Mouse (Mus musculus) liver, embryonic 12.5 days (tissue): Measurements from ENCODE around the gene Gjb3. TPM values are rescaled to one million over a fixed set of nuclear protein-coding genes. Genes with fewer than 3 reads are reported as not detected.
A peak's percentile ranks its signal among the peaks of the same experiment; 100 is the strongest.

Source experiments
- ATAC-seq: fragments of 200-750 bp; cut with Nextera tagmentation; 2 replicates; pipeline ENCODE4 v1.8.0; 2017; ENCODE audit warnings: moderate number of reproducible peaks, mild to moderate bottlenecking, moderate library complexity
- H3K27ac ChIP-seq: fragments of 300-500 bp; sonication (generic); 2 replicates; pipeline ENCODE4 v1.5.1; 2016; ENCODE audit warnings: mild to moderate bottlenecking
- H3K27me3 ChIP-seq: fragments of 300-500 bp; sonication (generic); replicated peaks from 2 replicates; pipeline ENCODE4 v1.6.1; 2016; ENCODE audit warnings: mild to moderate bottlenecking, moderate library complexity
- H3K36me3 ChIP-seq: fragments of 300-500 bp; sonication (generic); 2 replicates; pipeline ENCODE4 v1.6.1; 2016; ENCODE audit warnings: mild to moderate bottlenecking, moderate library complexity
- H3K4me1 ChIP-seq: fragments of 300-500 bp; sonication (generic); 2 replicates; pipeline ENCODE4 v1.6.1; 2016
- H3K4me2 ChIP-seq: fragments of 300-500 bp; sonication (generic); 2 replicates; pipeline ENCODE4 v1.6.1; 2016; ENCODE audit warnings: mild to moderate bottlenecking, moderate library complexity
- H3K4me3 ChIP-seq: fragments of 300-500 bp; sonication (generic); 2 replicates; pipeline ENCODE4 v1.5.1; 2016; ENCODE audit warnings: mild to moderate bottlenecking, moderate library complexity
- H3K9ac ChIP-seq: fragments of 300-500 bp; sonication (generic); 2 replicates; pipeline ENCODE4 v1.6.1; 2016; ENCODE audit warnings: mild to moderate bottlenecking, moderate library complexity
- H3K9me3 ChIP-seq: fragments of 300-500 bp; sonication (generic); replicated peaks from 2 replicates; pipeline ENCODE4 v1.6.1; 2016; ENCODE audit warnings: mild to moderate bottlenecking, moderate library complexity
- WGBS: fragments of 180-500 bp; shearing (Covaris S2); methylation state at CpG from one replicate; pipeline ENCODE4 v1.1.7; 2016; ENCODE audit not compliant: insufficient replicate concordance; 5-methylcytosine and 5-hydroxymethylcytosine counted together
- polyA plus RNA-seq: library from polyadenylated mRNA; unstranded; fragments of >200 nt; fragmentation: Nextera tagmentation; extraction: Ambion mirVana; gene quantifications from 2 replicates; pipeline ENCODE4 v1.2.1, GENCODE M21; 2016

The Gjb3 gene
- polyA plus RNA-seq, 1 experiment from 2014 or later, result not detected

GRCm38 (mm10) chr4:127313861-127314260 is 16.8 kb downstream of the Gjb3 start, which contains the start of gene Gja4:
Gene Gja4, minus strand, starts transcription at chr4:127314039.
- Histone ChIP-seq H3K9ac (peak within 1 kb of the TSS; percentile 22; the same call in 1 of the 2 replicates), H3K27me3 (peaks cover 45% of the 10 kb centered on the region), H3K9me3 (no peaks in the 10 kb centered on the region), H3K4me2 (peak within 1 kb of the TSS; percentile 71), H3K4me1 (peaks cover 8% of the 10 kb centered on the region; the same call in 1 of the 2 replicates), H3K4me3 (peak within 1 kb of the TSS; percentile 46), H3K36me3 (no peaks in the 10 kb centered on the region), H3K27ac (no peak within 1 kb of the TSS)
- under 1% methylated on average over 25 of the region's 25 CpGs for WGBS
- peak; percentile 62 for ATAC-seq

- H3K27ac ChIP-seq, result no peak overlapping the region
- H3K4me2 ChIP-seq, result no peak overlapping the region
- no peaks in the 10 kb centered on the region for H3K36me3 ChIP-seq
- WGBS, result 67% methylated on average over 24 of the region's 24 CpGs
- peaks cover 8% of the 10 kb centered on the region; the same call in 1 of the 2 replicates for H3K4me1 ChIP-seq
- no peaks in the 10 kb centered on the region for H3K9me3 ChIP-seq
- peaks cover 41% of the 10 kb centered on the region for H3K27me3 ChIP-seq
- H3K9ac ChIP-seq, result no peak overlapping the region
- H3K4me3 ChIP-seq, result no peak overlapping the region
- ATAC-seq, result no peak
Measured at GRCm38 (mm10) chr4:127312349-127312748, 18.3 kb downstream of the Gjb3 start.

DNA sequence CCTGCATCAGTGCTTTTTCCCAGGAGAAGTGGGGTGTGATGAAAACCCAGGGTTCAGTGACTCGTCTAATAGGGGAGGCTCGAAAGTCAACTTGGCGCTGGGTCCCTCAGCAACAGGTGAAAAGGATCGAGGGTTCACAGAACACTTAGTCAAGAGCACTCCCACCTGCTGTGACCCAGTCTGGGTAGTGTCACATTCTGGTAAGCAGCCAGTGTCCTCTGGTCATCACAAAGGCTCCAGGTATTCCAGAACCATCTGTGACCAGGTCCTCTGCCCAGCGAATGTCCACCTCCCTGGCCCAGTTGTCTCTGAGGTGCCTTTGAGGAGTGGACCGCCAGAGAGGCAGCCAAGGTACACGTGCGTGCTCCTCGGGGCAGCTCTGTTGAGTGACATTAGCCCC is 19.1 kb downstream of the Gjb3 start:
- Histone ChIP-seq H3K36me3 (no peaks in the 10 kb centered on the region), H3K9me3 (no peaks in the 10 kb centered on the region), H3K4me1 (peaks cover 8% of the 10 kb centered on the region; the same call in 1 of the 2 replicates), H3K27ac (no peak overlapping the region), H3K4me2 (no peak overlapping the region), H3K27me3 (peaks cover 41% of the 10 kb centered on the region), H3K9ac (no peak overlapping the region), H3K4me3 (no peak overlapping the region)
- ATAC-seq, result no peak; the same call in 1 of the 2 replicates
- 63% methylated on average over 9 of the region's 9 CpGs for WGBS

DNA sequence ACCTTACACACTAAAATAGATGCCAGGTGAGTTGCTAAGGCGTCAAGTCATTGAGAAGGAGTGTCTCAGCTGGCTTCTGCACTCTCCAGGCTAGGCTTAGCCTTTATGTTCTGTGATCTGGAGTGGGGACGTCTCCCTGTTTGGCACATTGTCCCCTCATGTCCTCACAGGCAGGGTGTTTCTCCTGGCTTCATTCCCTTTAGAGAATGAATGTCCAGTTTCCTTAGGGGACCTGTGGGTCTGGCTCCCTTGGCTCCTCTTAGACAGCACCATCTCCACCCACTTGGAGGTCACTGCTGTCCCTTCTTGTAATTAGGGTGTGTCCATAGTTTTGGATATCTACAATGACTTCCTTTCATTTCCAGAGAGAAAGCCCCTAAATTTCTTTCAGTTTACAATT is 23.7 kb downstream of the Gjb3 start:
- no peak for ATAC-seq
- Histone ChIP-seq H3K9ac (no peak overlapping the region), H3K36me3 (no peaks in the 10 kb centered on the region), H3K4me1 (no peaks in the 10 kb centered on the region), H3K27ac (no peak overlapping the region), H3K27me3 (peaks cover 9% of the 10 kb centered on the region), H3K9me3 (no peaks in the 10 kb centered on the region), H3K4me3 (no peak overlapping the region), H3K4me2 (no peak overlapping the region)
- 49% methylated on average over 2 of the region's 2 CpGs for WGBS

DNA sequence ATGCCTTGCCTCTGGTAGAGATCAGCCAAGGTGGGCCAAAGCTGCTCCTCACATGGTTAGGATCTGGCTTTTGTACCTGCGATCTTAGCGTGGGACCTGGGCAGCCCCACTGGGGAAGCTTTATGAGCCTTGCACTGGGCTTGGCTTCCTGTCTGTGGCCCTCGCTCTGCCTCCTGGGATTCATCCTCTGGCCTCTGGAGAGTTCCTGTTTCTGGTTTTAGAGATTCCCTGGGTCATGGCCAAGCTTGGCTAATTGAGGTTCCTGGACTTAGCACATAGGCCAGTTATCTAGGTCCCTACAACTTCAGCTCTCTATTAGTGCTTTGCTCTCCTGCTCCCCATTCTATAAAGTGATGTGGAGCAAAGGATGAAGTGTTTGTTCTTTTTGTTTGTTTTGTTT is 26.8 kb downstream of the Gjb3 start:
- Histone ChIP-seq H3K36me3 (no peaks in the 10 kb centered on the region), H3K4me2 (no peak overlapping the region), H3K27ac (no peak overlapping the region), H3K9me3 (no peaks in the 10 kb centered on the region), H3K4me1 (no peaks in the 10 kb centered on the region), H3K4me3 (no peak overlapping the region), H3K9ac (no peak overlapping the region), H3K27me3 (0 out of 2 replicates have a peak, but pooled peaks cover 3% of the 10 kb centered on the region)
- WGBS, result 42% methylated on average over 3 of the region's 3 CpGs
- no peak for ATAC-seq

GRCm38 (mm10) chr4:127300503-127300902 is 30.1 kb downstream of the Gjb3 start:
- H3K9me3 ChIP-seq, result no peaks in the 10 kb centered on the region
- 55% methylated on average over 5 of the region's 5 CpGs for WGBS
- no peak overlapping the region for H3K4me2 ChIP-seq
- no peak for ATAC-seq
- no peak overlapping the region for H3K4me3 ChIP-seq
- H3K9ac ChIP-seq, result no peak overlapping the region
- H3K27me3 ChIP-seq, result no peaks in the 10 kb centered on the region
- H3K27ac ChIP-seq, result no peak overlapping the region
- H3K36me3 ChIP-seq, result no peaks in the 10 kb centered on the region
- no peaks in the 10 kb centered on the region for H3K4me1 ChIP-seq

GRCm38 (mm10) chr4:127292631-127293030 is 38.0 kb downstream of the Gjb3 start:
- 72% methylated on average over 5 of the region's 5 CpGs for WGBS
- Histone ChIP-seq H3K9me3 (no peaks in the 10 kb centered on the region), H3K27ac (no peak overlapping the region), H3K36me3 (no peaks in the 10 kb centered on the region), H3K4me2 (no peak overlapping the region), H3K9ac (no peak overlapping the region), H3K4me3 (no peak overlapping the region), H3K27me3 (no peaks in the 10 kb centered on the region), H3K4me1 (no peaks in the 10 kb centered on the region)
- ATAC-seq, result no peak

DNA sequence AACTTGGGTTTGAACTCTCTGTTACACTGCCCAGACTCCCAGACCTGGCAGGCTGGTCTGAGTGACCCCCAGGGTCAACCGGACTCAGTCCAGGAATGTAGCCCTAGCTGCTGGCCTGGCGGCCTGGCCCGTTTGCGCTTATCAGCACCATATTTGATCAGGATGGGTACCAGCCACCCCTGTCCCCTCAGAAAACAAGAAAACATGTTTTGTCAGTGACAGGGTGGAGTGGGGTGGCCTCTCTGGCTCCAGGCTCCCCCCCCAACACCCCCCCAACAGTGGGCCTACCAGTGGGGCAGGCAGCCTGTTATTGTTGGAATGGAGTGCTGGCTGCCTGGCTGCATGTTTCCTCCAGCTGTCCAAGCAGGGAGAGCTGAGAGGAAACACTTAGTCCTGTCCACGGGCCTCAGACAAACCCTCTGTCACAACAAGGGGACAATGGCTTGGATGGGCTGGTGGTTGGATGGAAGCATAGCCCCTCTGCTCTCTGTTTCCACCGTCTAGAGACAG is 41.5 kb downstream of the Gjb3 start:
- WGBS, result 58% methylated on average over 6 of the region's 6 CpGs
- H3K27me3 ChIP-seq, result no peaks in the 10 kb centered on the region
- H3K9me3 ChIP-seq, result no peaks in the 10 kb centered on the region
- no peak overlapping the region for H3K4me2 ChIP-seq
- no peak for ATAC-seq
- H3K36me3 ChIP-seq, result no peaks in the 10 kb centered on the region
- H3K4me3 ChIP-seq, result no peak overlapping the region
- no peak overlapping the region for H3K27ac ChIP-seq
- no peaks in the 10 kb centered on the region for H3K4me1 ChIP-seq
- no peak overlapping the region for H3K9ac ChIP-seq

DNA sequence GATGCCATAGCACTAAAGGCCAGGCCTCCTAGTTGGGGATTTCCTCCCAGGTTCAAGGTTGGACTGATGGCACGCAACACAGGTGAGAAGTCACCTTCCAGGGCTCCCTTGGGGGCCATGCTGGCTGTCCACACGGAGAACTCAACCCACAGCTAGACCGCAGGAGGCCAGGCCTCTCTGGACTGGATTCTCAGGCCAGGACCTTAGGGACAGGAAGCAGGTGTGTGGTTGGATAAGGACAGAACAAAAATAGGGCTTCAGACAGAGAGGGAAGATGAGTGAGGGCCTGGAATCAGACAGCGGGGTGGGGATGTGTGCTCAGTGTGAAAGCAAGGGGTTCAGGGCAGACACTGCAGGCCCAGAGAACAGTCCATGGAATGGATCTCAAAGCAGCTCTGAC is 43.7 kb downstream of the Gjb3 start:
- Histone ChIP-seq H3K9ac (no peak overlapping the region), H3K9me3 (no peaks in the 10 kb centered on the region), H3K4me1 (no peaks in the 10 kb centered on the region), H3K36me3 (no peaks in the 10 kb centered on the region), H3K4me3 (no peak overlapping the region), H3K4me2 (no peak overlapping the region), H3K27me3 (no peaks in the 10 kb centered on the region), H3K27ac (no peak overlapping the region)
- WGBS, result 33% methylated on average over 4 of the region's 4 CpGs
- ATAC-seq, result no peak

DNA sequence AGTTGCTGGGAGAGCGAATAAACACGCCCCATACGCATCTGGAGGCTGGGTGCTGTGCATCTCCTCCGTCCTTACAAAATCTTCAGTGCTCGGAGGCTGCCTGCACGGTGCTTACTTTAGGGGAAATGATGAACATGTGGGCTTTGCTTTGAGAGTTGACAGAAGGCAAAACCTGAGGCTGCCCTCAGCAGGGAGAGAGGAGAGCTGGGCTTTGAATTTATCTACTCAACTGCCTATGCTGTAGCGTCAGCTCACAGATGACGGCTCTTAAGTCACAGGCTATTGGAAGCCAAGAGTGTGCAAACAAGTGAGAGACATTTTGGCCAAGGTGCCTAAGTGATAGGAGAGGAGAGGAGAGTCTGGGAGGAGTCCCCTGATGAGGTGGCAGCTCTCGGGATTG is 51.4 kb downstream of the Gjb3 start:
- Histone ChIP-seq H3K4me1 (no peaks in the 10 kb centered on the region), H3K27ac (no peak overlapping the region), H3K9ac (no peak overlapping the region), H3K27me3 (no peaks in the 10 kb centered on the region), H3K36me3 (no peaks in the 10 kb centered on the region), H3K4me3 (no peak overlapping the region), H3K9me3 (no peaks in the 10 kb centered on the region), H3K4me2 (no peak overlapping the region)
- ATAC-seq, result no peak
- 68% methylated on average over 9 of the region's 9 CpGs for WGBS

DNA sequence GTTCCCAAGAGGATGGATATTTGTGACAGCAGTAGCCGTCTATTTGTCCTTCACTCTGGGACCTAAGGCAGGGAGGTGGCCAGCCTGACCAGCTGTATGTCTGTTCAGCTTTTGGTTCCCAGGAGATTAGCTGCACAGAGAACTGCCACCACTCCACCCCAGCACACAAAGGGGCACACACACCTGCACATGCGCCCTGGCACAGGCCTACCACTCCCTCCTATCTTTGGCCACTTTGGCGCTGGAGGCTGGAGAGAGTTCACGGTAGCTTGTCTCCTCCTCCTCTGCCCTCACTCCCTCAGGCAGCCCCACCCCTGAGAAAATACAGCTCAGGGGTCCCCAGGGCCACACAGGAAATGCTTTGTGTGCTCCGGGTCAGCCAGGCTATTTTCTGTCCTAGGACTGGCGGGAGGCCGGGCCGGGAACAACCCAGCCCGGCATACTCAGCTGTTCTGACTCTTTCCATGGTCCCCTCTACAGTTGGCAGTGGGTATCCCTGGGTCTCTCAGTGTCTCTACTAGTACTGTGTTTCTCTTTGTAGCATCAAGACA is 52.1 kb downstream of the Gjb3 start:
- Histone ChIP-seq H3K36me3 (no peaks in the 10 kb centered on the region), H3K4me2 (no peak overlapping the region), H3K4me3 (no peak overlapping the region), H3K27ac (no peak overlapping the region), H3K4me1 (no peaks in the 10 kb centered on the region), H3K9me3 (no peaks in the 10 kb centered on the region), H3K9ac (no peak overlapping the region), H3K27me3 (no peaks in the 10 kb centered on the region)
- WGBS, result 40% methylated on average over 9 of the region's 9 CpGs
- ATAC-seq, result no peak
